Mouse (Mus musculus) right cerebral cortex, postnatal 10 days (tissue): ENCODE measurements around the gene Cops2.

Experiments used
- DNase-seq, 2 experiments: peaks; one replicate each; pipeline ENCODE4 v3.0.0; 2021; ENCODE audit warnings: low spot score in 2 of 2

The Cops2 gene

GRCm38 (mm10) chr2:125781978-125782718 is 76.8 kb downstream of the Cops2 start:
- DNase-seq, result no peak

- no peak for DNase-seq
These were observed 77.9 kb downstream of the Cops2 start for GRCm38 (mm10) chr2:125781006-125781405.
